Mouse (Mus musculus) cerebellum, postnatal 25 days (tissue): ENCODE data around the gene Plxdc1.

ENCODE experiments used
- DNase-seq, 2 experiments: peaks; one replicate each; pipeline ENCODE4 v3.0.0; 2021; ENCODE audit warnings: mixed read lengths in 2 of 2

The Plxdc1 gene

DNA sequence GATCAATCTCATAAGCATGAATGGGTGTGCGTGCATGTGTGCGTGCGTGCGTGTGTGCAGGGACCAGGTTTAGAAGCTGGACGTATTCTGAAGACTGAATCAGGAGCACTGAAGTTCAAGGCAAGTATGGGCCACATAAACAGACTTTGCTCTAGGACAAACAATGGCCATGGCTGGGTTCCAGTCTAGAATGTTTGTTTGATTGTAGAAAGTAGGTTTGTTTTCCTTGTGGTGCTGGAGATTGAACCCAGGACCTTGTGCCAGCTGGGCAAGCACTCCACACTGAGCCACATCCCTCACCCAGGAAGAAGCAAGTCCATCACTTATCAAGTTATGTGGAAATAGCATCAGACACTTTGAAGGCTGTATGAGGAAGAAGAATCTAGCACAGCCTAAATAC, 29.9 kb upstream of the Plxdc1 start:
- no peak for DNase-seq

GRCm38 (mm10) chr11:98012831-98013230, 26.6 kb upstream of the Plxdc1 start:
- no peak for DNase-seq

DNA sequence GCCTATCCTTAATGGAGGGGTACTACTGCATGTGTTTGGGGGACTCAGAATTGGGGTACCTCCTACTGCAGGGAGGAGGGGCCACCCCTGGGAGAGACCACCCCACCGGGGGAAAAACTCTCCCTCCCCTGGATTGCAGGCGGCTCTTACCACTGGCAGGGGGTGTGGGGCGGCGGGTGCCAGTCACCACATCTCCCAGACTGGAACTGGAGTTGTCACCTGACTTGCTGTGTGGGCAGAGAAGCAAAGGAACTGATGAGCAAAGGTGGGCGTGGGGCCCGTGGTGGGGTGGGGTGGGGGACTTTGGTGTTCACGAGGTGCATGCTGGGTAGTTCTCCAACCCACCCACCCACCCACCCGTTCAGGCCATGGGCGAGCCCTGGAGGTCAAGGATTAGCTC, 25.5 kb upstream of the Plxdc1 start:
- DNase-seq: no peak

DNA sequence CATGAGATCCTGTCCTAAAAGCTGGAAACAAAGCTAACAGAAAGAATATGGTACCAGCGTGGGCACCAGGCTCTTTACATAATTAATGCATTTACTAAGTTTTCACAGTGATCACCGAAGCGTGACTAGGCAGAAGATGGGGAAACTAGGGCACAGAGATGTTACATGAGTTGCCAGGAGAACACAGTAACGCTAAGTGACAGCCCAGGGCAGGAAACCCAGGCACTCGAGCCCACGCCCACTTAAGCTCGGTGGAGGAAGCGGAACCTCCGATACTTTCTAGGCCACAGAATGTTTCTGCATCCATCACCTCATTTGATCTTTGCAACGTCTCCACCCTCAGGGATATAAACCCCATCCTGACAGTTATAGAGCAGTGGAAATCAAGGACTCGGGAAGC, 21.8 kb upstream of the Plxdc1 start:
- no peak for DNase-seq

GRCm38 (mm10) chr11:98005686-98006085, 19.4 kb upstream of the Plxdc1 start:
- peak in 1 of 2 experiments; percentile 48 for DNase-seq

DNA sequence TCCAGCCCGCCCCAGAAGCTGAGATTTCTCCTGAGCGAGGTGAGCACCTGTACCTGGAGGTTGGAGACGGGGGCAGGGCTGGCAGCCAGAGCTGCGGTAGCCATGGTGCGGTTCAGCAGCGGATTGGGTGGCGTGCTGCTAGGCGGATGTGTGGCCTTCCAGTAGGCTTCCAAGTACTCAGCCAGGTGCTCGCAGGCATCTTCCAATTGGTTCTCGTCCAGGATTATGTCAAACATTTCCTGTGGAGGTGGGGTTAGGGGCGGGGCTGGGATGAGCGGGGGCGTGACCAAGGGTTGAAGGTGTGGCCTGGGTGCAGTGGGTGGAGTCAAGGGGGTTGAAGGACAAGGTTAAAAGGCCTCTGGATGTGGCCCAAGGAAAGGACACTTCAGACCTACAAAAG, 18.8 kb upstream of the Plxdc1 start:
- DNase-seq: peak; percentile 16 to 49

DNA sequence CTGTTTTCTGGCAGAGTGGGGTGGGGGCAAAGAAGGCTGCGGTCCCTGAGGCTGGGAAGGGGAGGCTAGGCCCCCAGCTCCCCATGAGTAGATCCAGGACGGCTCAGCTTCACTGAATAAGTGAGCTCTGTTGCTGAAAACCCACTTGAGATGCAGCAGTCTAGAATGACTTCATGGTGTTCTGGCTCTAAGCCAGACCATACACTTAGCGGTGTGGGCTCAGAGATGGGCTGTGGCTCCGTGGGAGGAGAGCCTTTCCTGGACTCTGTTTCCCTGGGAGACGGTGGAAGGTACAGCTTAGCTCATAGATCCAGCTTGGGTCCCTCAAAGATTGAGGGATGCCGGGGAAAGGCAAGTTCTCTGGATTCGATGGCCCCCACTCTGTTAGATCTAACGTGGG, 17.9 kb upstream of the Plxdc1 start:
- no peak for DNase-seq

GRCm38 (mm10) chr11:98003171-98003671, 17.0 kb upstream of the Plxdc1 start:
- DNase-seq: peak in 1 of 2 experiments; percentile 20

GRCm38 (mm10) chr11:98002627-98003026, 16.4 kb upstream of the Plxdc1 start:
- peak; percentile 78 to 90 for DNase-seq

DNA sequence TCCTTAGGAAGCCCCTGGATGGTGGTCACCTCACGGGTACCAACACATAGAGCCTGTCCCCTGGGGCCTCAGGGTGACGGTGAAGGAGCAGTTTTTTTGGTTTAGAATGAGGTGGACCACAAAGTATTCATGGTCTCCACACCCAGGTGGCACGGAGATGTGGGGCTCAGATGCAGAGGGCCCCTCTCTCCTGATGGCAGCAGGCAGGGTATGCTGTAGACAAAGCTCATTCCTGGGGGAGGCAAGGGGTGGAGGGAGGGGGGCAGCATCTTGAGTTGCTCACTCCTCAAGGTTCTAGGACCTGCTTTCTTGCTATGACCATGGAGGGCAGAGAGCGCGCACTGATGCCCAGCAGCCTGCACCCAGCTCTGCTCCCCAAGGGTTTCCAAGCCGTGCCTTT, 15.7 kb upstream of the Plxdc1 start:
- no peak for DNase-seq

DNA sequence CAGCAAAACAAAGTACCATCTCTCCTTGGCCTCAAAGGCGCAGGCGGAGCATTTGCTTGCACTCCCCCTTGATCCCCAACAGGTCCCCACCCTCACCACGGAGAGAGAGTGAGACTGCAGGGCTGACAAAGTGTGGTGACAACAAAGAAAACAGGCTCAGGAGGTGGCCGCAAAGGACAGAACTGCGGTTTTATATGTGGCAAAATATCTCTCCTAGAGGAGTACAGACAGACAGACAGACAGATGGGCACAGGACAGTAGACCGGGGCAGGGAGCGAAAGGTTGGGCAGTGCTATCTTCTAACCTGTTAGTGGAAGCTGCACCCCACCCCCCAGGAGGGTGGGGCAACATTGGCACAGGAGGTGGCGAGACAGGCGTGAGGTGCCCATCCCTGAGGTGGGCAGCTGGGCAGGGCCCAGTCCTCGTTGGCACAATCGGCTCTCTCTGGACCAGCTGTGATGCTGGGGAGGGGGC, 15.1 kb upstream of the Plxdc1 start:
- no peak for DNase-seq

GRCm38 (mm10) chr11:98000378-98001140, 14.3 kb upstream of the Plxdc1 start:
- DNase-seq: no peak

GRCm38 (mm10) chr11:97999748-98000147, 13.5 kb upstream of the Plxdc1 start:
- DNase-seq: peak in 1 of 2 experiments; percentile 14

DNA sequence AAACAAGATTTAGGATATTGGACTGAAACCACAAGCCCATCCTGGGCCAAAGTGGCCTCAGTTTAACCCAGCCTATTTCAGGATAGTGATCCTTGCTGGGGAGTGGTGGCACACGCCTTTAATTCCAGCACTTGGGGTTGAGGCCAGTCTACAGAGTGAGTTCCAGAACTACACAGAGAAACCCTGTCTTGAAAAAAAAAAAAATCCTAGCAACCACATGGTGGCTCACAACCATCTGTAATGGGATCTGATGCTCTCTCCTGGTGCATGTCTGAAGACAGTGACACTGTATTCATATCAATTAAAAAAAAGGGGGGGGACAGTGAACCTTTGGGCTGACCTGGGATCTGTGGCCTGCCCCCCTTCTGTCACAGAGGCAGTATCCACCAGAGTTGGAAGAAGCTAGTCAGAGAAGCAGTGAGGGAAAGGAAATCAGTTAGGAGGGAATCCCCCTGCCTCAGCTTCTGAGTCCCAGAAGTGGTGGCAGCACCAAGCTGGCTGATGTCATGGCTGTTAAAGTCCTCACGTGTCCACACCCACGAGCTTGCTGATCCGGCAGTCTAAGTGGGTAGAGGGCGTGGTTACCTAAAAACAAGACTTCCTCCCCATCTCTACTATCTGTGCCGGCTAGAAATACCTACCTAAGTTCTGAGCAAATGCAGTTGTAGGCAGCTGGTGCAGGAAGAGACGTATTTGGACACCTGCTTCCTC, 12.8 kb upstream of the Plxdc1 start:
- DNase-seq: no peak

DNA sequence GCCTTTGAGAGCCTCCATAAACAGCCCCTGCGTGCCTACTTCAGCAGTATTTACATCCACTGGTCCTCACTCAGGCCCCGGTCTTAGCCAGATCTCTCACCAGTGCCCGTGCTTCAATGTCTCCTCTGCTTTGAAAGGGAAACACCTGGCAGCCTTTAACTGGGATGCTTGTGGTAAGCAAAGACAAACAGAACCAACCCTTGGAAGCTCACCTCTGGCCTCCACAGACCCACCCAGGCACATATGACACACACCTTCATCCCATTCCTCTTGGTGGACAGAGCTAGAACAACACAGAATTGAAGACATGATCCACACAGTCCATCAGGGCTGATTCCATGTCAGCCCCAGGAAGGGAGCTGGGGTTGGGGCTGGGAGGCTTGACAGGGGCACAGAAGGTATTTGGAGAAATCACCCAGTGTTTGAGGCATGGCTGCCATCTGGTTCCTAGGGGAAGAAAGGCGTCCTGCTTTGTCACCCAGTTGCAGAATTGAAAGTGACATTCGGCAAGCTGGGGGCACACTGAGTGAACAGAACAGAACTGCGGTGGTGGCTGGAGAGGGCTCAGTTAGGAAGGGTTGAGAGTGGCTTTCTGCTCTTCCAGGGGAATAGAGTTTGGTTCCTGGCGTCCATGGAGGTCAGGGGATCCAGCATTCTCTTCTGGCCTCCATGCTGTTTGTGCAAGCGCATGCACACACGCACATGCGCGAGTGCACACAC, 12.0 kb upstream of the Plxdc1 start:
- DNase-seq: no peak

GRCm38 (mm10) chr11:97997387-97997960, 11.2 kb upstream of the Plxdc1 start:
- no peak for DNase-seq

DNA sequence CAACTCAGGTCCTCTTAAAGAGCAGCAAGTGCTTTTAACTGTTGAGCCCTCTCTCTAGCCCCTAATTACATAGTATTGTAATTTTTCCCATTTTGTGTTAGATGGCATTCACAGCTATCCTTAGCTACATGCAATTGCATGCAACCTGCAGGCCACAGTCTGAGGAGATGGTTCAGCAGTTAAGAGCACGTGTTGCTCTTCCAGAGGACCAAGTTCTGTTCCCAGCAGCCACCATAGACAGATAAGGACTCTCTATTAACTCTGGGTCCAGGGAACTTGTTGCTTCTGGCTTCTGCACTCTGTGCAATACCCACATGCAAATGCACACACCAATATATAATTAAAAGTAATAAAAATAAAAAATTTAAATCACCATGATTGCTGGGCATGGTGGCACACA, 10.4 kb upstream of the Plxdc1 start:
- no peak for DNase-seq

DNA sequence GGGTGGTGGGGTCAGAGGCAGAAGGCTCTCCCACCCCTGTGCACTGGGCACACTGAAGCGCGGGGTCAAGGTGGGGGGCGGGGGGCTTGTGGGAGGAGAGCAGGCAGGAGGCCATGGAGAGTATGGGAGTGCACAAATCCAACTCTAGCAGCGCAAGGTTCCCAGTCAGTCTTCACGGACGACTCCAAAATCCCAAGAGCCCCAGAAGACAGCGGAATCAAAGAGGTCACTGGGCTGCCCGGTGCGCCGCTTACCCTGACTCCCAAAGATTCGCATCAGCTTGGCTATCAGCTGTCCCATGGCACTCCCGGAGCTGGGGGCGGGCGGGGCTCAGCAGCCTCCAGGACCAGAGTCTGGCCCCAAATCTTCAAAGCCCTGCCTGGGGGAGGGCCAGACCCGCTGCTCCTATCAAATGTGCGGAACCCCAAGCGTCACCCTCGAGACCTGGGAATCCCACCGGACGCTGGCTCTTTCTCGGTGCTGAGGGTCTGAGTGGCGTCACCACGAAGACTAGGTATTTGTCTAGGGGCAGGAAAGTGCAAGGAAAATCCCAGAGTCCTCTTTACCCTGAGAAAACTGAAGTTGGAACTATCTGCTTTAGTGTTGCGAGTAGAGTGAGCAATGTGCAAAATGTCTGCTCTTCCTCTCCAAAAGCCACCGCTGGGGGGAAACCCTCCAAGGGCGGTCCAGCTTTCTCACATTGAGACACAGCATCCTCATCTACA, 9.5 kb upstream of the Plxdc1 start, which contains the start of gene Arl5c:
Gene Arl5c (minus strand): TSS at position 618 of the 725 bp plus-strand sequence.
- peak; percentile 29 to 47 for DNase-seq

DNA sequence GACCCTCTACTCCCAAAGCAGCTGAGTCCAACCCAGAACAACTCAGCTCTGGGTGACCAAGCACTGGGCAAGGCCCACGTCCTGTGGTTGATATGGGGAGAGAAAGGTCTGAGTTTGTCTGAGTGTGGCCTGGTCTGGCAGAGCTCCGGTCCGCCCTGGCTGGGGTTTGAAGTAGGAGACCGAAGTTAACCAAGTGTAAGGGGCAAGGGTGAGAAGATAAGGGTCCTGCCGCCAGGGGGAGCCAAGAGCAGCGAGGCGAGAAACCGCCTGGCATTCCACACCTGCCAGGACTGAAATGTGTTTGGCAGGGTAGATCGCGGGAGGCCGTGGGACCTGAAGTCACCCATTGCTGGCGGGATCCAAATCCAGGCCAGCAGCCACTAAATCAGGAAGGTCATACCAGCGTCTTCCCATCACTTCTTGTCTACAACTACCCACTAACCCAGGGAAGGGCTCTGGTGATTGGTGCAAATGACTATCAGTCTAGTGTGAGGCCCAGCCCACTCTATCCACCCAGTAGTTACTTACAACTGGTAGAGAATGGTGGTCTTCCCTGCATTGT, 8.4 kb upstream of the Plxdc1 start:
- peak; percentile 79 to 86 for DNase-seq

DNA sequence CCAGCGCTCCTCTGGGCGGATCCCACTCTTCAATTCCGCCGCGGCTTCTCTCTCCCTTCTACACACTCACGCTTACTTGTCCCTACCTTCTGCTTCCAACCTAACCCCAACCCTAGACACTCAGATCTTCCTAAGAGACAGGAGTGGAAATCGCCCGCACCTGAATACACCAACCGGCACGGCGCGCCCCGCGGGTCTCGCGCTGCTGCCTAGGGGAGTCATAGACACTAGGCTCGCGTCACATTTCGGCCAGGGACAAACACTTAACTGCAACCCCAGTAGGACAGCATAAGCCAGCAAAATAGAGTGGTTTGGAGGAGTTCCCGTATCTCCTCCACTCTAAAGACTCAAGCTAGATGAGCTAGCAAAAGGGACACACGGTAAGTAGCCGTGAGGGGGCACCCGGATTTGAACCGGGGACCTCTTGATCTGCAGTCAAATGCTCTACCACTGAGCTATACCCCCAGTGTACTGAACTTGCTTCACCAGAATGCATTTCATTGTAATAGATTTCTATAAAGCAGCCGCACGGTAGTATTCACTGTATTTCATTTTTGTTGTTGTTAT, 2.4 kb upstream of the Plxdc1 start:
- DNase-seq: peak; percentile 92 to 93
